Mouse (Mus musculus): ENCODE data around the gene Myo1b. TPM values are rescaled to one million over a fixed set of nuclear protein-coding genes. Genes with fewer than 3 reads are reported as not detected.

Myo1b gene
- total and polyA plus RNA-seq, 3 experiments: not detected

DNA sequence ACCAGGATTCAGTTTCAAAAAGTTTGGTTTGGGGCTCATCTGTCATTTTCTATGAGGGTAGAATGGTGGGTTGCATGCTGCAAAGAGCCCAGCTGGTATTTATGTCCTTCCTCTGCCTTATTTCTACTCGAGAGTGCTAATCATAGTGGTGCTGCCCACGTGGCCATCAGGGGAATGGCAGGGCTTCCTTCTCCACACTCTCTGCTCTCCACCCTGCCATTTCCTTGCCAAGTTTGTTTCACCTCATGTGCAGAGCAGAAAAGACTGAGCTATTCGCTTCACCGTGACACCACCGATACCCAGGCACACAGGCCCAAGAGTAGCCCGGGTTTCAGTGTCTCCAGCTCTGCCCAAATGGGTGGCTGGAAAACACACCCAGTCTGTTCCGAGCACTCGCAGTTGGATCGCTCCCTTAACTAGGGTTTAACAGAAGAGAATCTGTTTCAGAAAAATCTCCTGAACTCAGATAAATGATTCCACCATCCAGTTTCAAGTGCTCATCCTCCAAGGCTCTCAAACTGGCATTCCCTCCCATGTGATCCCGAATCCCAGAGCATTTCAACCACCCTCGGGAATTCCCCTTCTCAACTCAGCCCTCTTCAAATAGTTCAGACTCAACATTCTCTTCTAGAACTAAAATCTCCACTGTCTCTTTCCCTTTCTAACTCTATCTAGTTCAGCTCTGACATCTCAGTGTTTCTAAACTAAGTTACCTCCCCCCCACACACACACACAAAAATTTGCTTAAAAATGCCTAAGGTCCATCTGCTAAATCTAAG lies 77.8 kb downstream of the Myo1b start:
- Histone ChIP-seq H3K79me2 (ENCODE audit: control insufficient read depth, insufficient read depth, low read length, poor library complexity) (no peaks in the 10 kb centered on the region), H3K27ac (ENCODE audit: control insufficient read depth, low read depth, low read length) (no peak overlapping the region), H3K9me3 (replicated peaks; ENCODE audit: insufficient read depth, low read length) (no peaks in the 10 kb centered on the region), H3K27me3 (ENCODE audit: control insufficient read depth in 1 of 2, insufficient read depth in 2 of 2, low read length in 2 of 2) (no peaks in the 10 kb centered on the region), H3K36me3 (ENCODE audit: control insufficient read depth in 1 of 2, insufficient read depth in 2 of 2, low read length in 2 of 2) (no peaks in the 10 kb centered on the region), H3K9ac (ENCODE audit: control insufficient read depth, low read depth, low read length, poor library complexity, severe bottlenecking) (no peak overlapping the region), H3K4me3 (ENCODE audit: control insufficient read depth in 1 of 2, insufficient read depth in 1 of 2, low read depth in 2 of 2, low read length in 2 of 2) (no peak overlapping the region), H3K4me1 (ENCODE audit: control insufficient read depth in 1 of 2, insufficient read depth in 2 of 2, low read length in 2 of 2) (no peaks in the 10 kb centered on the region)
- DNase-seq (ENCODE audit: low read depth, low spot score): no peak
- no peak for TF ChIP-seq ZMIZ1 (IDR thresholded peaks at IDR 0.05; ENCODE audit: low read depth, low read length)

DNA sequence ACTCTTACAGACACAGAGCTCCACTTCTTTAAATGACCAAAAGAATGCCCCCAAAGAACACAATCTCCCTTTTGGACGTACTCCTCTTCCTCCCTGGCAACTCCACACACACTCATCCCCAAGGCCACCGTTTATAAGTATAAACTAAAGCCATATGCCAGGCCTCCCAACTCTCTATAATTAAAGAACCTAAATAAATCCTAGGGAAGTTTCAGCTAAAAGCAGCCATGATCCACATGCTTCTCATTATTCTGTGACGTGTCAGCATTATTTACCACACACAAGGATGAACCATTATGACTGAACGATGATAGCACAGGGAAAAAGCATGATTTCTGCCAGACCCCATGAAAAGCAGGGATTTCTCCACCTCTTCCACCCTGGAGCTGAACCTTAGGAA lies 78.6 kb downstream of the Myo1b start:
- Histone ChIP-seq H3K4me1 (ENCODE audit: control insufficient read depth in 1 of 2, insufficient read depth in 2 of 2, low read length in 2 of 2) (no peaks in the 10 kb centered on the region), H3K27me3 (ENCODE audit: control insufficient read depth in 1 of 2, insufficient read depth in 2 of 2, low read length in 2 of 2) (no peaks in the 10 kb centered on the region), H3K9ac (ENCODE audit: control insufficient read depth, low read depth, low read length, poor library complexity, severe bottlenecking) (no peak overlapping the region), H3K27ac (ENCODE audit: control insufficient read depth, low read depth, low read length) (no peak overlapping the region), H3K9me3 (replicated peaks; ENCODE audit: insufficient read depth, low read length) (no peaks in the 10 kb centered on the region), H3K79me2 (ENCODE audit: control insufficient read depth, insufficient read depth, low read length, poor library complexity) (no peaks in the 10 kb centered on the region), H3K36me3 (ENCODE audit: control insufficient read depth in 1 of 2, insufficient read depth in 2 of 2, low read length in 2 of 2) (no peaks in the 10 kb centered on the region), H3K4me3 (ENCODE audit: control insufficient read depth in 1 of 2, insufficient read depth in 1 of 2, low read depth in 2 of 2, low read length in 2 of 2) (no peak overlapping the region)
- DNase-seq (ENCODE audit: low read depth, low spot score): no peak
- no peak for TF ChIP-seq GABPA (IDR thresholded peaks at IDR 0.05; ENCODE audit: low read depth, low read length)
- no peak for TF ChIP-seq TCF12 (IDR thresholded peaks at IDR 0.05; ENCODE audit: low read depth, low read length)
- no peak for TF ChIP-seq ZKSCAN1 (IDR thresholded peaks at IDR 0.05; ENCODE audit: low read depth, low read length)
- TF ChIP-seq NELFE (IDR thresholded peaks at IDR 0.05; ENCODE audit: low read depth, low read length): no peak

DNA sequence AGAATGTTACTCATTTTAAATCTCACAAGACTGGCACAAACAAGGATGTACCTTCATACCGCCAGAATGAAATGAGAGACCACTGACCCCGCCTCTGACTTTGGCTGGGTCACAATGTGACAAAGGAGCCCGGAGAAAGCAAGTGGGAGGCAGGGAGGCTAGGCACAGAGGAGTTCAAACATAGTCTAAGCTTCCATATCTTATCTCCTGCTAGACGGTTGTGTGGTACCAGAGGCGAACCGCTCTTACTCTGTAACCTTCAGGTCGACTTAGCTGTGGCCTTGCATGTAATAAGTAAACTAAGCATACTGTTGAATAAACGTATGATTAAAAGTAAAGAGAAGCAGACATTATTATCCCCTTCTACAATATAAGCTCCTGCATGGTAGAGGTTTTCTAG lies 80.1 kb downstream of the Myo1b start:
- Histone ChIP-seq H3K79me2 (ENCODE audit: control insufficient read depth, insufficient read depth, low read length, poor library complexity) (no peaks in the 10 kb centered on the region), H3K36me3 (ENCODE audit: control insufficient read depth in 1 of 2, insufficient read depth in 2 of 2, low read length in 2 of 2) (no peaks in the 10 kb centered on the region), H3K27ac (ENCODE audit: control insufficient read depth, low read depth, low read length) (no peak overlapping the region), H3K4me3 (ENCODE audit: control insufficient read depth in 1 of 2, insufficient read depth in 1 of 2, low read depth in 2 of 2, low read length in 2 of 2) (no peak overlapping the region), H3K4me1 (ENCODE audit: control insufficient read depth in 1 of 2, insufficient read depth in 2 of 2, low read length in 2 of 2) (no peaks in the 10 kb centered on the region), H3K9ac (ENCODE audit: control insufficient read depth, low read depth, low read length, poor library complexity, severe bottlenecking) (no peak overlapping the region), H3K9me3 (replicated peaks; ENCODE audit: insufficient read depth, low read length) (no peaks in the 10 kb centered on the region), H3K27me3 (ENCODE audit: control insufficient read depth in 1 of 2, insufficient read depth in 2 of 2, low read length in 2 of 2) (no peaks in the 10 kb centered on the region)
- DNase-seq (ENCODE audit: low read depth, low spot score): no peak
- TF ChIP-seq JUND (IDR thresholded peaks at IDR 0.05; ENCODE audit: low read depth, low read length): no peak
- TF ChIP-seq MXI1 (IDR thresholded peaks at IDR 0.05; ENCODE audit: low read depth, low read length): no peak
- TF ChIP-seq CHD1 (IDR thresholded peaks at IDR 0.05; ENCODE audit: low read depth, low read length): no peak
- TF ChIP-seq MYC (IDR thresholded peaks at IDR 0.05; ENCODE audit: low read depth, low read length): no peak
- no peak for TF ChIP-seq NRF1 (IDR thresholded peaks at IDR 0.05; ENCODE audit: insufficient read depth, low read depth, low read length, poor library complexity, severe bottlenecking)
- TF ChIP-seq TCF12 (IDR thresholded peaks at IDR 0.05; ENCODE audit: low read depth, low read length): no peak
- TF ChIP-seq CTCF (IDR thresholded peaks at IDR 0.05 in 2 of 3, conservative IDR thresholded peaks at IDR 0.05 in 1 of 3; ENCODE audit: control insufficient read depth in 1 of 3, insufficient read depth in 1 of 3, low read depth in 2 of 3, low read length in 3 of 3, poor library complexity in 1 of 3, severe bottlenecking in 1 of 3): no peak

Data from MEL (cell line).